8 mouse cellular contexts compared by ENCODE assay signal in genomic region chr17:23925090-23925493, GRCm38 (mm10). TPM values are rescaled to one million over a fixed set of nuclear protein-coding genes. Genes with fewer than 3 reads are reported as not detected.
DNase-seq lines count a peak whose midpoint lies in the region; ATAC-seq and TF ChIP-seq lines count a peak whose summit lies in the region.

No protein-coding gene starts in this region.

- no peaks in the 10 kb centered on the region for H3K27me3 ChIP-seq in kidney, adult 2 months (replicated peaks; ENCODE audit: control insufficient read depth, insufficient read depth, low read length)
- no peaks in the 10 kb centered on the region for H3K27me3 ChIP-seq in limb, embryonic 11.5 days (ENCODE audit: control insufficient read depth, insufficient read depth, low read length)
- no peaks in the 10 kb centered on the region for H3K27me3 ChIP-seq in midbrain, embryonic 12.5 days
- no peaks in the 10 kb centered on the region for H3K27me3 ChIP-seq in spleen, adult 2 months (ENCODE audit: control insufficient read depth, insufficient read depth, low read length)

- H3K9ac ChIP-seq in limb, embryonic 11.5 days (ENCODE audit: low read length) = peak overlapping the region; percentile 76
- peak overlapping the region; percentile 67 for H3K9ac ChIP-seq in midbrain, embryonic 12.5 days (replicated peaks)

- peak overlapping the region; percentile 14 for H3K27ac ChIP-seq in kidney, adult 2 months (ENCODE audit: insufficient read depth, low read depth, low read length)
- peak overlapping the region; percentile 93 for H3K27ac ChIP-seq in limb, embryonic 11.5 days (replicated peaks; ENCODE audit: low read depth, low read length)
- peak overlapping the region; percentile 93 for H3K27ac ChIP-seq in midbrain, embryonic 12.5 days (replicated peaks)
- H3K27ac ChIP-seq in spleen, adult 2 months (ENCODE audit: insufficient read depth, low read length) = peak overlapping the region; percentile 48

- no peak for TF ChIP-seq CTCF in kidney, adult 2 months (conservative IDR thresholded peaks at IDR 0.05; ENCODE audit: insufficient read depth, insufficient read length, low read depth, low read length)
- TF ChIP-seq CTCF in spleen, adult 2 months (IDR thresholded peaks at IDR 0.05; ENCODE audit: extremely low read depth, insufficient read depth, insufficient read length, insufficient replicate concordance) = no peak

- no peaks in the 10 kb centered on the region for H3K9me3 ChIP-seq in limb, embryonic 11.5 days (ENCODE audit: control insufficient read depth, low read length)
- no peaks in the 10 kb centered on the region for H3K9me3 ChIP-seq in midbrain, embryonic 12.5 days

- WGBS in kidney, adult 2 months = under 1% methylated on average over 14 of the region's 14 CpGs
- WGBS in limb, embryonic 11.5 days = under 1% methylated on average over 14 of the region's 14 CpGs
- whole genome bisulfite sequencing in midbrain, embryonic 12.5 days = 1% methylated on average over 14 of the region's 14 CpGs
- 1% methylated on average over 14 of the region's 14 CpGs for WGBS in spleen, adult 2 months

- H3K4me2 ChIP-seq in limb, embryonic 11.5 days (ENCODE audit: low read depth, severe bottlenecking) = peak overlapping the region; percentile 85
- peak overlapping the region; percentile 81 for H3K4me2 ChIP-seq in midbrain, embryonic 12.5 days (replicated peaks)

- peak; percentile 83 for ATAC-seq in limb, embryonic 11.5 days (ENCODE audit: insufficient number of reproducible peaks, low FRiP score, low TSS enrichment, low read depth)
- peak; percentile 81 for ATAC-seq in midbrain, embryonic 12.5 days (ENCODE audit: low FRiP score, low read depth)

- DNase-seq in 3T3-L1 (ENCODE audit: low read depth, low spot score) = peak; percentile 84
- DNase-seq in adrenal gland, adult 2 months = peak; percentile 76
- peak; percentile 81 for DNase-seq in embryo, embryonic 11 days
- DNase-seq in gastrocnemius, postnatal 4 days (ENCODE audit: low spot score in 2 of 2) = peak; percentile 50 to 68
- DNase-seq in kidney, adult 2 months = peak; percentile 62
- DNase-seq in limb, embryonic 11.5 days (ENCODE audit: low spot score) = peak; percentile 74
- DNase-seq in spleen, adult 2 months (ENCODE audit: low read depth in 1 of 2, low spot score in 2 of 2) = peak in 1 of 2 experiments; percentile 12

- no peaks in the 10 kb centered on the region for H3K36me3 ChIP-seq in kidney, adult 2 months (ENCODE audit: control insufficient read depth, insufficient read depth, low read length)
- no peaks in the 10 kb centered on the region for H3K36me3 ChIP-seq in limb, embryonic 11.5 days (ENCODE audit: control insufficient read depth, insufficient read depth, low read length)
- H3K36me3 ChIP-seq in midbrain, embryonic 12.5 days = no peaks in the 10 kb centered on the region
- H3K36me3 ChIP-seq in spleen, adult 2 months (ENCODE audit: control insufficient read depth, insufficient read depth, low read length) = no peaks in the 10 kb centered on the region

- no peak for TF ChIP-seq POLR2A in kidney, adult 2 months (IDR thresholded peaks at IDR 0.05; ENCODE audit: low read depth, low read length)
- no peak; the same call in 1 of the 2 replicates for TF ChIP-seq POLR2A in spleen, adult 2 months (IDR thresholded peaks at IDR 0.05; ENCODE audit: low read depth, low read length)

- peak overlapping the region; percentile 93 for H3K4me3 ChIP-seq in kidney, adult 2 months (ENCODE audit: insufficient read depth, low read depth, low read length)
- peak overlapping the region; percentile 53 for H3K4me3 ChIP-seq in limb, embryonic 11.5 days (ENCODE audit: low read depth, low read length)
- H3K4me3 ChIP-seq in midbrain, embryonic 12.5 days = peak overlapping the region; percentile 49
- H3K4me3 ChIP-seq in spleen, adult 2 months (ENCODE audit: extremely low read depth, insufficient read depth, insufficient read length) = peak overlapping the region; percentile 70

- no peaks in the 10 kb centered on the region for H3K4me1 ChIP-seq in kidney, adult 2 months (ENCODE audit: control insufficient read depth, insufficient read depth, low read length)
- peaks cover 3% of the 10 kb centered on the region; the same call in 1 of the 2 replicates for H3K4me1 ChIP-seq in limb, embryonic 11.5 days (ENCODE audit: control insufficient read depth, insufficient read depth, low read length)
- H3K4me1 ChIP-seq in midbrain, embryonic 12.5 days = peaks cover 10% of the 10 kb centered on the region
- H3K4me1 ChIP-seq in spleen, adult 2 months (ENCODE audit: control insufficient read depth, insufficient read depth, insufficient read length) = peaks cover 3% of the 10 kb centered on the region

RNA-seq across cellular contexts. Expression of gene Dcpp3, which starts 7.8 kb away (rescaled TPM):
- total RNA-seq in adrenal gland, adult 2 months (2021) = not detected
- not detected in 2 replicates for polyA plus RNA-seq in adrenal gland, adult 2 months (2012; rRNA removed)
- not detected for total RNA-seq in gastrocnemius, postnatal 4 days (2021)
- polyA plus RNA-seq in kidney, adult 2 months (2012; rRNA removed) = not detected in 2 replicates
- polyA plus RNA-seq in limb, embryonic 11.5 days (2014; fragmentation: Nextera tagmentation; extraction: Ambion mirVana) = not detected in 2 replicates
- not detected in 2 replicates for polyA plus RNA-seq in midbrain, embryonic 12.5 days (2016; fragmentation: Nextera tagmentation; extraction: Ambion mirVana)
- not detected in 2 replicates for polyA plus RNA-seq in spleen, adult 2 months (2012; rRNA removed)

RNA-seq across cellular contexts. Expression of gene Sbp, which starts 16.4 kb away (rescaled TPM):
- total RNA-seq in adrenal gland, adult 2 months (2021) = not detected
- polyA plus RNA-seq in adrenal gland, adult 2 months (2012; rRNA removed) = not detected in 2 replicates
- total RNA-seq in gastrocnemius, postnatal 4 days (2021) = not detected
- polyA plus RNA-seq in kidney, adult 2 months (2012; rRNA removed) = not detected in 2 replicates
- polyA plus RNA-seq in limb, embryonic 11.5 days (2014; fragmentation: Nextera tagmentation; extraction: Ambion mirVana) = not detected in 2 replicates
- not detected in 2 replicates for polyA plus RNA-seq in midbrain, embryonic 12.5 days (2016; fragmentation: Nextera tagmentation; extraction: Ambion mirVana)
- polyA plus RNA-seq in spleen, adult 2 months (2012; rRNA removed) = not detected in 2 replicates

RNA-seq across cellular contexts. Expression of gene Sbpl, which starts 30.0 kb away (rescaled TPM):
- not detected for total RNA-seq in adrenal gland, adult 2 months (2021)
- not detected in 2 replicates for polyA plus RNA-seq in adrenal gland, adult 2 months (2012; rRNA removed)
- total RNA-seq in gastrocnemius, postnatal 4 days (2021) = not detected
- polyA plus RNA-seq in kidney, adult 2 months (2012; rRNA removed) = not detected in 2 replicates
- not detected in 2 replicates for polyA plus RNA-seq in limb, embryonic 11.5 days (2014; fragmentation: Nextera tagmentation; extraction: Ambion mirVana)
- polyA plus RNA-seq in midbrain, embryonic 12.5 days (2016; fragmentation: Nextera tagmentation; extraction: Ambion mirVana) = not detected in 2 replicates
- polyA plus RNA-seq in spleen, adult 2 months (2012; rRNA removed) = not detected in 2 replicates

RNA-seq across cellular contexts. Expression of gene Dcpp2, which starts 44.4 kb away (rescaled TPM):
- total RNA-seq in adrenal gland, adult 2 months (2021) = not detected
- not detected in 2 replicates for polyA plus RNA-seq in adrenal gland, adult 2 months (2012; rRNA removed)
- not detected for total RNA-seq in gastrocnemius, postnatal 4 days (2021)
- polyA plus RNA-seq in kidney, adult 2 months (2012; rRNA removed) = not detected in 2 replicates
- not detected in 2 replicates for polyA plus RNA-seq in limb, embryonic 11.5 days (2014; fragmentation: Nextera tagmentation; extraction: Ambion mirVana)
- not detected in 2 replicates for polyA plus RNA-seq in midbrain, embryonic 12.5 days (2016; fragmentation: Nextera tagmentation; extraction: Ambion mirVana)
- polyA plus RNA-seq in spleen, adult 2 months (2012; rRNA removed) = not detected in 2 replicates

RNA-seq across cellular contexts. Expression of gene Dcpp1, which starts 44.4 kb away (rescaled TPM):
- not detected for total RNA-seq in adrenal gland, adult 2 months (2021)
- polyA plus RNA-seq in adrenal gland, adult 2 months (2012; rRNA removed) = not detected in 2 replicates
- not detected for total RNA-seq in gastrocnemius, postnatal 4 days (2021)
- polyA plus RNA-seq in kidney, adult 2 months (2012; rRNA removed) = not detected in 2 replicates
- polyA plus RNA-seq in limb, embryonic 11.5 days (2014; fragmentation: Nextera tagmentation; extraction: Ambion mirVana) = not detected in 2 replicates
- polyA plus RNA-seq in midbrain, embryonic 12.5 days (2016; fragmentation: Nextera tagmentation; extraction: Ambion mirVana) = not detected in 2 replicates
- polyA plus RNA-seq in spleen, adult 2 months (2012; rRNA removed) = not detected in 2 replicates

Comparison
In these comparisons a context has a peak if more than half of its experiments do, and no peak if none do; other contexts are left out.
1. H3K27ac ChIP-seq: peak in every context shown above with its lines; median percentile 93 in limb, embryonic 11.5 days; 93 in midbrain, embryonic 12.5 days; 48 in spleen, adult 2 months; 14 in kidney, adult 2 months.